Mouse (Mus musculus) midbrain, embryonic 13.5 days (tissue): ENCODE data around the gene Tnfaip2. TPM values are rescaled to one million over a fixed set of nuclear protein-coding genes. Genes with fewer than 3 reads are reported as not detected.

Experiments
- ATAC-seq: fragments of 200-750 bp; cut with Nextera tagmentation; 2 replicates; pipeline ENCODE4 v1.8.0; 2017; ENCODE audit warnings: mild to moderate bottlenecking, moderate TSS enrichment, moderate library complexity
- H3K27ac ChIP-seq: fragments of 300-500 bp; sonication (generic); 2 replicates; pipeline ENCODE4 v1.5.1; 2015; ENCODE audit warnings: inconsistent platforms, mild to moderate bottlenecking, moderate library complexity
- H3K27me3 ChIP-seq: fragments of 300-500 bp; sonication (generic); 2 replicates; pipeline ENCODE4 v1.6.1; 2015; ENCODE audit warnings: mild to moderate bottlenecking, inconsistent platforms
- H3K36me3 ChIP-seq: fragments of 300-500 bp; sonication (generic); 2 replicates; pipeline ENCODE4 v1.6.1; 2015; ENCODE audit warnings: mild to moderate bottlenecking, inconsistent platforms
- H3K4me1 ChIP-seq: fragments of 300-500 bp; sonication (generic); replicated peaks from 2 replicates; pipeline ENCODE4 v1.6.1; 2015; ENCODE audit warnings: inconsistent platforms
- H3K4me2 ChIP-seq: fragments of 300-500 bp; sonication (generic); replicated peaks from 2 replicates; pipeline ENCODE4 v1.6.1; 2015; ENCODE audit warnings: moderate library complexity, mild to moderate bottlenecking, inconsistent platforms
- H3K4me3 ChIP-seq: fragments of 300-500 bp; sonication (generic); replicated peaks from 2 replicates; pipeline ENCODE4 v1.5.1; 2015; ENCODE audit warnings: mild to moderate bottlenecking, inconsistent platforms
- H3K9ac ChIP-seq: fragments of 300-500 bp; sonication (generic); replicated peaks from 2 replicates; pipeline ENCODE4 v1.6.1; 2015; ENCODE audit warnings: mild to moderate bottlenecking, inconsistent platforms
- H3K9me3 ChIP-seq: fragments of 300-500 bp; sonication (generic); 2 replicates; pipeline ENCODE4 v1.6.1; 2016; ENCODE audit warnings: mild to moderate bottlenecking, inconsistent platforms
- WGBS: fragments of 180-500 bp; shearing (Covaris S2); methylation state at CpG from one replicate; pipeline ENCODE4 v1.1.7; 2015; 5-methylcytosine and 5-hydroxymethylcytosine counted together
- polyA plus RNA-seq: library from polyadenylated mRNA; unstranded; fragments of >200 nt; fragmentation: Nextera tagmentation; extraction: Ambion mirVana; gene quantifications from 2 replicates; pipeline ENCODE4 v1.2.1, GENCODE M21; 2015

The Tnfaip2 gene
- polyA plus RNA-seq, 1 experiment from 2014 or later: 0.28 TPM

- H3K9me3 ChIP-seq: no peaks in the 10 kb centered on the region
These were observed 13.0 kb upstream of the Tnfaip2 start for GRCm38 (mm10) chr12:111428961-111429911.

DNA sequence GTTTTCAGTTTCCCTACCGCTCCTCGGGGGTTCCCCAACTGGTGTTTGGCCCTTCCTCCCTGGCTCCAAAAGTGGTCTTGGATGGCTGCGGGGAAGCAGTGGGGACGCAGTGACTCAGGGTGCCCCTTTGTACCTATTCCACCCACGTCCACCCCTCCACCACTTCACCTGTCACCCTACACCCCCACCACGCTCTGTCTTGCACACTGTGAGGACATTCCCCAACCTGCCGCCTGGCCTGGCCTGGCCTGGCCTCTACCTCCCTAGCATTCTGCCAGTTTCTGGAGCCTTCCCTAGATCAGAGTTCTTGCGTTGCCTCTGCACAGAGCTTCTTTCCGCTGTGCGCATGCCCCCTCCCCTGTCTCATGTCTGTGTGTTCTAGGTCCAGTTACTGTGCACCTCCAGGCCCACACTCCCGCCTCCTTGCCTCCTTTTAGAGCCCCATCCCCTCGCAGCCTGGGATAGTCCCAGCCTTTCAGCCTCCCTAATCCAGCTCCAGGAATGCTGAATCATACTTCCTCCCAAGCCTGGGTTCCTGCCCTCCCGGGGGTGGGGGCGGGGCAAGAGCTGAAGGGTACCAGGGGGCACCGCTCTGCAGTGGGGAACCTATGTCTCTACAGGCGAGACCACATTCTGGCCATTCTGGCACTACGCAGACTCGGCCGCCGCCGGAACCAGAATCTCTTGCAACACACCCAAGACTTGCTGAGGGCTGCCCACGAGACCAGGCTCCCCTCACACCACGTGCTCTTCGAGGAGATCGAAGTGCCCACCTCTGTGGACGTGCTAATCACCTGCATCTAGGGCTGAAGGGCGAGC lies 12.0 kb upstream of the Tnfaip2 start:
- Histone ChIP-seq H3K36me3 (no peaks in the 10 kb centered on the region), H3K27ac (no peak overlapping the region), H3K4me3 (peak overlapping the region; percentile 42), H3K4me2 (peak overlapping the region; percentile 64), H3K4me1 (peaks cover 34% of the 10 kb centered on the region), H3K27me3 (peaks cover 77% of the 10 kb centered on the region), H3K9ac (peak overlapping the region; percentile 67), H3K9me3 (no peaks in the 10 kb centered on the region)
- 8% methylated on average over 27 of the region's 27 CpGs for WGBS
- no peak for ATAC-seq

More at GRCm38 (mm10) chr12:111428961-111429911, 13.0 kb upstream of the Tnfaip2 start:
- H3K36me3 ChIP-seq: no peaks in the 10 kb centered on the region
- under 1% methylated on average over 40 of the region's 40 CpGs for WGBS
- H3K4me2 ChIP-seq: peak overlapping the region; percentile 64
- H3K4me3 ChIP-seq: peak overlapping the region; percentile 42
- peaks cover 29% of the 10 kb centered on the region for H3K4me1 ChIP-seq
- ATAC-seq: no peak
- H3K27me3 ChIP-seq: peaks cover 85% of the 10 kb centered on the region
- no peak overlapping the region for H3K27ac ChIP-seq
- peak overlapping the region; percentile 67 for H3K9ac ChIP-seq

GRCm38 (mm10) chr12:111430868-111431817 lies 11.1 kb upstream of the Tnfaip2 start:
- Histone ChIP-seq H3K36me3 (no peaks in the 10 kb centered on the region), H3K4me2 (no peak overlapping the region), H3K4me3 (no peak overlapping the region), H3K27me3 (peaks cover 70% of the 10 kb centered on the region), H3K27ac (no peak overlapping the region), H3K4me1 (peaks cover 34% of the 10 kb centered on the region), H3K9ac (no peak overlapping the region), H3K9me3 (no peaks in the 10 kb centered on the region)
- WGBS: 29% methylated on average over 14 of the region's 14 CpGs
- no peak for ATAC-seq

GRCm38 (mm10) chr12:111432097-111432496 lies 10.2 kb upstream of the Tnfaip2 start:
- Histone ChIP-seq H3K27ac (no peak overlapping the region), H3K4me1 (peaks cover 34% of the 10 kb centered on the region), H3K9me3 (no peaks in the 10 kb centered on the region), H3K36me3 (no peaks in the 10 kb centered on the region), H3K27me3 (peaks cover 66% of the 10 kb centered on the region), H3K9ac (no peak overlapping the region), H3K4me3 (no peak overlapping the region), H3K4me2 (no peak overlapping the region)
- 46% methylated on average over 4 of the region's 4 CpGs for WGBS
- no peak for ATAC-seq

- Histone ChIP-seq H3K4me1 (peaks cover 34% of the 10 kb centered on the region), H3K4me3 (no peak overlapping the region), H3K36me3 (no peaks in the 10 kb centered on the region), H3K9me3 (no peaks in the 10 kb centered on the region), H3K27me3 (peaks cover 66% of the 10 kb centered on the region), H3K4me2 (no peak overlapping the region), H3K27ac (no peak overlapping the region), H3K9ac (no peak overlapping the region)
- WGBS: 70% methylated on average over 4 of the region's 5 CpGs
- ATAC-seq: no peak
These were observed 9.4 kb upstream of the Tnfaip2 start for GRCm38 (mm10) chr12:111432751-111433331.

DNA sequence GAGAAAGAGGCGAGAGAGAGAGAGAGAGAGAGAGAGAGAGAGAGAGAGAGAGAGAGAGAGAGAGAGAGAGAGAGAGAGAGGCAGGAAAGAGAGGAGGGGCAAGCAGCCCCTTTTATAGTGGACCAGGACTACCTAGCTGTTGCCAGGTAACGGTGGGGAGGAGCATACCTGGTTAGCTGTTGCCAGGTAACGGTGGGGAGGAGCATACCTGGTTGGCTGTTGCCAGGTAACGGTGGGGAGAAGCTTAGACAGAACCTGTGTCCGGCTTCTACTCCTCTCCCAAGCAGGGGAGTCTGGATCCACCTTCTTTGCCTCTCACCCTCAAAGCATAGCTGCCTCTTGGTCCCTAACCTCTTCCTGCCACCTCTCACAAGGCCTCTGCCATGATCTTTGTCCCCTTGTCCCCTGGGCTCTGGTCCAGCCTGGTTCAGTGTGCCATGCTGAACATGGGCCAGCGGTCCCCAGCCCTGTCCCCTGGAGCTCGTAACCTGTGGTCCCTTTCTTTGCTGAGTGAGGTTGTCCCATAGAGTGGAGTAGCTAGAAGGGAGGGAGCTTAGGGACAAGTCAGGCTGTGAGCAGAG lies 8.0 kb upstream of the Tnfaip2 start:
- peak; percentile 63; the same call in 1 of the 2 replicates for ATAC-seq
- H3K36me3 ChIP-seq: no peaks in the 10 kb centered on the region
- H3K9ac ChIP-seq: no peak overlapping the region
- no peak overlapping the region for H3K4me3 ChIP-seq
- H3K9me3 ChIP-seq: no peaks in the 10 kb centered on the region
- WGBS: 22% methylated on average over 6 of the region's 7 CpGs
- no peak overlapping the region for H3K27ac ChIP-seq
- peaks cover 56% of the 10 kb centered on the region for H3K27me3 ChIP-seq
- peaks cover 23% of the 10 kb centered on the region for H3K4me1 ChIP-seq
- no peak overlapping the region for H3K4me2 ChIP-seq

- H3K9me3 ChIP-seq: no peaks in the 10 kb centered on the region
- ATAC-seq: 0 out of 2 replicates have a peak, but pooled peaks have one; percentile 38
- H3K27me3 ChIP-seq: peaks cover 50% of the 10 kb centered on the region
- no peak overlapping the region for H3K4me3 ChIP-seq
- H3K9ac ChIP-seq: no peak overlapping the region
- 50% methylated on average over 8 of the region's 8 CpGs for WGBS
- no peak overlapping the region for H3K27ac ChIP-seq
- peaks cover 17% of the 10 kb centered on the region for H3K4me1 ChIP-seq
- no peaks in the 10 kb centered on the region for H3K36me3 ChIP-seq
- H3K4me2 ChIP-seq: no peak overlapping the region
These were observed 7.4 kb upstream of the Tnfaip2 start for GRCm38 (mm10) chr12:111434745-111435327.

DNA sequence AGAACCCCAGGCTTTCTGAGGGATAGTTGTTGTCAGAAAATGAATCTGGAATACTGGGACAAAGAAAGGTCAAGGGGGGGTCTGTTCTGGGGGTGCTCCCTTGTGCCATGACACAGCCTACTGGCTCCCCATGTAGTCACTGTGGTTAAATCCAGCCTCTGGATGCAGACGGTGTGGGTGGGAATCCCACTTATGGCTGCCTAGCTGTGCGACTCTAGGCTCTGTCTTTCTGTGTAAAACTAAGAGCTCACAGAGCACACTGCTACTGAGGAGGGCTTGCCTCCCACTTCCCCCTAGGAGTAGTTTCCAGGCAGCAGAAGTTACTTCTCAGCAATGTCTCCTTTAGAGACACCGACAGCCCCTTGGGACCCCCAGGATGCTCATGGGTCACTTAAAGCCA lies 6.1 kb upstream of the Tnfaip2 start:
- H3K4me1 ChIP-seq: peaks cover 7% of the 10 kb centered on the region
- H3K9me3 ChIP-seq: no peaks in the 10 kb centered on the region
- 87% methylated on average over 3 of the region's 3 CpGs for WGBS
- no peak overlapping the region for H3K27ac ChIP-seq
- no peak overlapping the region for H3K4me3 ChIP-seq
- no peaks in the 10 kb centered on the region for H3K36me3 ChIP-seq
- peaks cover 44% of the 10 kb centered on the region for H3K27me3 ChIP-seq
- ATAC-seq: no peak
- no peak overlapping the region for H3K9ac ChIP-seq
- no peak overlapping the region for H3K4me2 ChIP-seq

DNA sequence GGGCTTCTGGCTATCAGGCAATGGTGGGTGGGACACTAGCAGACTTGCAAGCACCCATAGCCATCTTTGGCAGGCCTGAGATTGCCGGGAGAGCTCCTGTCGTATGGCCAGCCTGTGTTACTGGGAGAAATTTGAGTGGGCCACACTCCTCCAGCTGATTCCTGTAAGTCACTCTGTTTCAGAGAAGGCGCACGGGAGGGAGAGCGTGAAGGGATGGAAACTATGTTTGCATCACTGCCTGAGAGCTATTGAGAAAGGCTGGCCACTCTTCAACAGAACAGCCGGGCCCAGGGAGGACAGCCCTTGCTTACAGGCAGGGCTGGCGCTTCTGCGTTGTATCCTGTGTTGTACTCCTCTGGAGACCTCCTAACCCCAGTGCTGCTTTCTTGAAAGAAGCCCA lies 5.6 kb upstream of the Tnfaip2 start:
- H3K27me3 ChIP-seq: peaks cover 44% of the 10 kb centered on the region
- no peaks in the 10 kb centered on the region for H3K9me3 ChIP-seq
- no peak for ATAC-seq
- no peak overlapping the region for H3K9ac ChIP-seq
- no peaks in the 10 kb centered on the region for H3K36me3 ChIP-seq
- peaks cover 7% of the 10 kb centered on the region for H3K4me1 ChIP-seq
- 76% methylated on average over 8 of the region's 8 CpGs for WGBS
- H3K4me3 ChIP-seq: no peak overlapping the region
- no peak overlapping the region for H3K27ac ChIP-seq
- no peak overlapping the region for H3K4me2 ChIP-seq

DNA sequence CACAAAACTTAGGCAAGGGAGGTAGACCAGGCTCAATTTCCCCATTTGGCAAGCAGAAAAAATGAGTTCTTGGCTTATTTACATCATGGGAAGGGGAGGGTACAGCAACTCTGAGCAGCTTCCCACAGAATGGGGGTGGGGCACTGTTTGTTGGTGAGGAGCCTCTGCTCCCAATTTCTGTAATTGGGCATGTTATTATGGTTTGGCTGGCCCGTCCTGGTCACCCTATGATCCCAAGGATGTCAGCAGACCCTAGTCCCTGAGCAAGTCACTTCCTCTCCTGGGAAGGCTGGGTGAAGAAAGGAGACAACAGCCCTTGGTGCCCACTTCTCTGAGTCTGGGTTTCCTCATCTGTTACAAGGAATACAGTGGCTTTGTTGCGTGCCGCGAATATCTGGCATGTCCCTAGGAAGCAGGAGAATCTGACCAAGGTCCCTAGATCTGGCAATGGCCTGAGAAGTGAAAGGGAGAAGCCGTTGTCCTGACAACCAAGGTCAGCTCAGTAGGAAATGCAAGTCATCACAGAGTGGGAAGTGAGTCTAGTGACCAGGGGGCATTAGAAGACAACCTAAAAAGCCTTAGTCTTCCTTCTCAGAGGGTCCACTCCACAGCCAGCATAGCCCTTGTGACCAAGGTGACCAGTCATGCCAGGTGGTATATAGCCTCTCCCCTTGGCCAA lies 4.9 kb upstream of the Tnfaip2 start:
- H3K4me1 ChIP-seq: peaks cover 12% of the 10 kb centered on the region
- no peak overlapping the region for H3K27ac ChIP-seq
- 76% methylated on average over 5 of the region's 5 CpGs for WGBS
- ATAC-seq: no peak
- no peak overlapping the region for H3K4me2 ChIP-seq
- peaks cover 44% of the 10 kb centered on the region for H3K27me3 ChIP-seq
- H3K9ac ChIP-seq: no peak overlapping the region
- no peaks in the 10 kb centered on the region for H3K36me3 ChIP-seq
- no peaks in the 10 kb centered on the region for H3K9me3 ChIP-seq
- no peak overlapping the region for H3K4me3 ChIP-seq
